Mouse (Mus musculus) lung, adult 10 weeks (tissue): ENCODE measurements around the gene Gm19668. TPM values are rescaled to one million over a fixed set of nuclear protein-coding genes. Genes with fewer than 3 reads are reported as not detected.

Experiments used
- polyA plus RNA-seq: library from polyadenylated mRNA; stranded (reverse); fragments of 350-450 nt; fragmentation: Illumina TruSeq; extraction: RNeasy Lipid Tissue Mini Kit (QIAGEN cat#74804); gene quantifications from one replicate; pipeline ENCODE4 v1.2.3, GENCODE M21; 2014; ENCODE audit warnings: low read depth, low replicate concordance; ENCODE audit not compliant: insufficient read depth

Gene Gm19668
- polyA plus RNA-seq = not detected

DNA sequence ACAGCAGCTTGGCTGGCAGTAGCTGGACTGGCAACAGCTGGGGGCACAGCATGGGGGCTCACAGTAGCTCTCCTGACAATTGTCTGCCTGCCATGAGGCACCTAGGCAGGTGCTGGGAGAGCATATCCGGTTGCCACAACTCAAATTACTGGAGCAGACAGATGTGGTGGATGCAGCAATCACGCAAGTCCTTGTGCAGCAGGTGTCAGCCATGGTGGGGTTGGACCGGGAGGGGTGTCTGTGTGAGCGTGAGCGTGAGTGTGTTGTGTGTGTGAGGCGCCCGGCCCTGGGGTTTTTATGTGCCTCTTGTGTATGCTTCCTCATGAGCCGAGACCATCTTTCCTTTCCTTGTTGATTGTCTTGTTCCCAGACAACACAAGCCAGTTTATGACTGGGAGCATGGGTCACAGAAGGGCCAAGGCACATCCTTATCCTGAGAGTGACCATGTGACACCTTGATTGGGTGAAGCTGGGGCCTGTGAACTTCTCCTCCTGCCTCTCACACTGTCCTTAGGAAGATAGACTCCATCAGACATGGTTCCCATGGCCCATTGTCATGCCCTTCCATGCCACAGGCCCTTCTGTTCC is at the start of gene Gm19668:
Gene Gm19668 (minus strand): TSS at position 213 of the 588 bp plus-strand sequence.

DNA sequence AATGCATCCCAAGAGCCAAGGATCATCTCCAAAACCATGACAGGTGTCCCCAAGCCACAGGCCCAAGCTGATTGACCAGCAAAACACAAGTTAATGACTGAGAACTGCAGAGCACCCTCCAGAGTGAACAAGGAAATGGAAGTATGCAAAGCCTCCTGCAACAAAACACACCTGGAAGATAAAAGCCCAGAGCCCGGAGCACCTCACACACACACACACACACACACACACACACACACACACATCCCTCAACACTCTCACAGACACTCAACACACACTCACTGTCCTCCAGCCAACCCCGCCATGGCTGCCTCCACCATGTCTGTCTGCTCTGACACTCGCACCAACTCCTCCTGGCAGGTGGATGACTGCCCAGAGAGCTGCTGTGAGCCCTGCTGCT is 47.6 kb upstream of the Gm19668 start, which contains the start of gene Gm36176:
Gene Gm36176 (plus strand): TSS at position 301 of the 400 bp plus-strand sequence.

DNA sequence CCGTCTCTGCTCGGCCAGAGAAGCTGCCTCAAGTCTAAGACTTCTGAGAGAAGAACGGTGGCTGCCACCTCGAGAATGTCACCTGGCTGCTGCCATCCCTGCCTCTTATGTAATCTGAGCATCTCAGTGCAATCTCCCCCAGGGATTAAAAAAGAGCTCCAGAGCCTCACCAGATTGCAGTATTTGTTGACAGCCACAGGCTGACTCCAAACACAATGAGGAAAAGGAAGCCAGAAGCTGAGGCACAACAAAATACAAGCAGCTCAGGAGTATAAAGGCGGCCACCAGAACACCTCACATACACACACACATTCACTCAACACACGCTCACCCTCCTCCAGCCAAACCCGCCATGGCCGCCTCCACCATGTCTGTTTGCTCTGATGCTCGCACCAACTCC is 36.7 kb upstream of the Gm19668 start, which contains the start of gene Krtap10-10:
Gene Krtap10-10 (plus strand): TSS at position 301 of the 400 bp plus-strand sequence.

DNA sequence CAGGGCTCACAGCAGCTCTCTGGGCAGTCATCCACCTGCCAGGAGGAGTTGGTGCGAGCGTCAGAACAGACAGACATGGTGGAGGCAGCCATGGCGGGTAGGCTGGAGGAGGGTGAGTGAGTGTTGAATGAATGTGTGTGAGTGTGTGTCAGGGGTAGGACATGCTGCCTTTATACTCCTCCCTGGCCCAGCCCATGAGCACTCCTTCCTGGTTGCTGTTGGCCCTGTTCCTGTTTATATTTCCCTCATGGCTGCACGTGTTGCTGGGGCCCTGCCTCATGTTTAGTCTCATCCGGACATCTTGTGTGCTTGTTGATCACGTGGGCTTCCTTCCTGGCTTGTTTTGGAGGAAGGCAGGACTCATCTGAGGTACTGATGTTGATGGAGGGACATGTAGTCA is 28.0 kb upstream of the Gm19668 start, which contains the start of gene Krtap10-4:
Gene Krtap10-4 (minus strand): TSS at position 145 of the 400 bp plus-strand sequence.

DNA sequence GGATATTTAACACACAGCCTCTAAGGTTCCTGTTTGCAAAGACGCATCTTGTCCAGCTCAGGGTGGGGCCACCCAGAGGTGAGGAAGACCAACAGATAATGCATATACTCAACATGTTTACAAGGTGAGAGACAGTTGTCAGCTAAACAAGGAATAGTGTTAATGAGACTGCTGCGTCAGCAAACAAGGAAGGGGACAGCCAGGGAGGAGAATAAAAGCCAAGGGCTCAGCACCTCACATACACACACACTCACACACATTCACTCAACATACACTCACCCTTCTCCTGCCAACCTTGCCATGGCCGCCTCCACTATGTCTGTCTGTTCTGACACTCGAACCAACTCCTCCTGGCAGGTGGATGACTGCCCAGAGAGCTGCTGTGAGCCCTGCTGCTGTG is 15.4 kb upstream of the Gm19668 start, which contains the start of gene Gm2696:
Gene Gm2696 (plus strand): TSS at position 301 of the 400 bp plus-strand sequence.

GRCm38 (mm10) chr10:77811743-77812142 is 12.8 kb upstream of the Gm19668 start, which contains the start of gene Gm9507:
Gene Gm9507, minus strand, starts transcription at chr10:77811843.

DNA sequence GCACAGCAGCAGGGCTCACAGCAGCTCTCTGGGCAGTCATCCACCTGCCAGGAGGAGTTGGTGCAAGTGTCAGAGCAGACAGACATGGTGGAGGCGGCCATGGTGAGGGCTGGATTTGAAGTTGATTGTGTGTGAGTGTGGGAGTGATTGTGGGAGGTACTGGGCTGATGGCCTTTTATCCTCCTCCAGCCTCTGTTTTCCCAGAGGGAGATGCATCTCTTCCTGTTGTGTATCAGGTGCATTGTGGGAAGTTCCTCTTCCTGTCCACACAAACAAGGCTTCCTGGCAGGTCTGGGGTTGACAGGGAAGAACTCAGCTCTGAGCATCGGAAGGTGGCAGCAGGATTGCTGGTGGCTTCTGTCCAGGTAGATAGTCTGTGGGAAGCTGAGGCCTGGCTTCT is 4.0 kb downstream of the Gm19668 start, which contains the start of gene Gm9639:
Gene Gm9639 (minus strand): TSS at position 101 of the 400 bp plus-strand sequence.

DNA sequence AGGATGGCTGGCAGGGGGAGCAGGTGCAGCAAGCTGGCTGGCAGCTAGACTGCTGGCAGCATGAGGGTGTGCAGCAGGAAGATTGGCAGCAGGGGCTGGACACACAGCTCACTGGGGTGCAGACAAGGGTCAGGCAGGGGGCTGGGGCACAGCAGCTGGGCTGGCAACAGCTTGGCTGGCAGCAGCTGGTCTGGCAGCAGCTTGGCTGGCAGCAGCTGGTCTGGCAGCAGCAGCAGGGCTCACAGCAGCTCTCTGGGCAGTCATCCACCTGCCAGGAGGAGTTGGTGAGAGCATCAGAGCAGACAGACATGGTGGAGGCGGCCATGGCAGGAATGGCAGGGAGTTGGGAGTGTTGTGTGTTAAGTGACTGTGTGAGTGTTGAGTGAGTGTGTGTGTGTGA is 11.1 kb downstream of the Gm19668 start, which contains the start of gene Gm7137:
Gene Gm7137 (minus strand): TSS at position 325 of the 400 bp plus-strand sequence.

GRCm38 (mm10) chr10:77782442-77782841 is 16.5 kb downstream of the Gm19668 start, which contains the start of gene Gm3250:
Gene Gm3250, minus strand, starts transcription at chr10:77782542.

DNA sequence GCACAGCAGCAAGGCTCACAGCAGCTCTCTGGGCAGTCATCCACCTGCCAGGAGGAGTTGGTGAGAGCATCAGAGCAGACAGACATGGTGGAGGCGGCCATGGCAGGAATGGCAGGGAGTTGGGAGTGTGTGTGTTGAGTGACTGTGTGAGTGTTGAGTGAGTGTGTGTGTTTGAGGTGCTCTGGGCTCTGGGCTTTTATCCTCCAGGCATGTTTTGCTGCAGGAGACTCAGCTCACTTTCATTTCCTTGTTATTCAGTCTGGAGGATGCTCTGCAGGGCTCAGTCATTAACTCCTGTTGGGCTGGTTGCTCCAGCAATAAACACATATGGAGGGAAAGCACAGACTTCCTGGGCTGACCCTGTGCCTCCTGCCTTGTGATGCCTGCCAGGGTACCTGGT is 22.1 kb downstream of the Gm19668 start, which contains the start of gene Gm7138:
Gene Gm7138 (minus strand): TSS at position 101 of the 400 bp plus-strand sequence.

GRCm38 (mm10) chr10:77771225-77771624 is 27.7 kb downstream of the Gm19668 start, which contains the start of gene Gm3238:
Gene Gm3238, minus strand, starts transcription at chr10:77771325.

GRCm38 (mm10) chr10:77759582-77759981 is 39.4 kb downstream of the Gm19668 start, which contains the start of gene Gm3233:
Gene Gm3233, minus strand, starts transcription at chr10:77759682.

GRCm38 (mm10) chr10:77751254-77751653 is 47.7 kb downstream of the Gm19668 start, which contains the start of gene Gm9736:
Gene Gm9736, minus strand, starts transcription at chr10:77751354.

Other genes with a start within 250 kb of the Gm19668 start
- 165 TPM for gene Pttg1ip, start 217.4 kb downstream of the Gm19668 start, polyA plus RNA-seq
- gene Sumo3, start 193.0 kb downstream of the Gm19668 start, polyA plus RNA-seq = 119 TPM
- gene Gm49325, start 192.9 kb downstream of the Gm19668 start, polyA plus RNA-seq = 1.5 TPM
- gene Ube2g2, start 176.9 kb downstream of the Gm19668 start, polyA plus RNA-seq = 44.6 TPM
- gene Tspear, start 112.6 kb downstream of the Gm19668 start, polyA plus RNA-seq = not detected
- not detected for gene Gm19402, start 108.4 kb downstream of the Gm19668 start, polyA plus RNA-seq
- gene Gm9508, start 101.9 kb downstream of the Gm19668 start, polyA plus RNA-seq = not detected
- gene Gm10272, start 92.5 kb downstream of the Gm19668 start, polyA plus RNA-seq = not detected
- gene Gm10024, start 87.7 kb downstream of the Gm19668 start, polyA plus RNA-seq = not detected
- gene Gm10142, start 83.3 kb downstream of the Gm19668 start, polyA plus RNA-seq = not detected
- gene Krtap12-1, start 78.5 kb downstream of the Gm19668 start, polyA plus RNA-seq = not detected
- gene Gm10100, start 72.6 kb downstream of the Gm19668 start, polyA plus RNA-seq = not detected
- not detected for gene Gm18596, start 56.5 kb downstream of the Gm19668 start, polyA plus RNA-seq
- not detected for gene Gm9736, start 47.8 kb downstream of the Gm19668 start, polyA plus RNA-seq
- not detected for gene Gm3233, start 39.5 kb downstream of the Gm19668 start, polyA plus RNA-seq
- not detected for gene Gm3238, start 27.8 kb downstream of the Gm19668 start, polyA plus RNA-seq
- gene Gm7138, start 22.2 kb downstream of the Gm19668 start, polyA plus RNA-seq = not detected
- gene Gm3250, start 16.6 kb downstream of the Gm19668 start, polyA plus RNA-seq = not detected
- not detected for gene Gm7137, start 10.9 kb downstream of the Gm19668 start, polyA plus RNA-seq
- gene Gm9639, start 4.1 kb downstream of the Gm19668 start, polyA plus RNA-seq = not detected
- not detected for gene Gm9507, start 12.7 kb upstream of the Gm19668 start, polyA plus RNA-seq
- gene Gm2696, start 15.5 kb upstream of the Gm19668 start, polyA plus RNA-seq = not detected
- gene Krtap10-4, start 28.0 kb upstream of the Gm19668 start, polyA plus RNA-seq = not detected
- not detected for gene Krtap10-10, start 36.8 kb upstream of the Gm19668 start, polyA plus RNA-seq
- not detected for gene Gm36176, start 47.7 kb upstream of the Gm19668 start, polyA plus RNA-seq
- not detected for gene Gm10318, start 53.7 kb upstream of the Gm19668 start, polyA plus RNA-seq
- gene Gm3285, start 62.8 kb upstream of the Gm19668 start, polyA plus RNA-seq = not detected
- gene Lrrc3, start 103.4 kb upstream of the Gm19668 start, polyA plus RNA-seq = 0.40 TPM
- 0.96 TPM for gene Trpm2, start 171.4 kb upstream of the Gm19668 start, polyA plus RNA-seq
- 9.4 TPM for gene 1810043G02Rik, start 179.4 kb upstream of the Gm19668 start, polyA plus RNA-seq
- gene Pfkl, start 210.9 kb upstream of the Gm19668 start, polyA plus RNA-seq = 21.7 TPM
- gene Dnmt3l, start 242.8 kb upstream of the Gm19668 start, polyA plus RNA-seq = 0.54 TPM
- gene Aire, start 244.5 kb upstream of the Gm19668 start, polyA plus RNA-seq = not detected